Mouse (Mus musculus): ENCODE data around the gene Stmn1. TPM values are rescaled to one million over a fixed set of nuclear protein-coding genes. Genes with fewer than 3 reads are reported as not detected.

Gene Stmn1
- polyA plus RNA-seq, 1 experiment from 2014 or later = 6,954 TPM

DNA sequence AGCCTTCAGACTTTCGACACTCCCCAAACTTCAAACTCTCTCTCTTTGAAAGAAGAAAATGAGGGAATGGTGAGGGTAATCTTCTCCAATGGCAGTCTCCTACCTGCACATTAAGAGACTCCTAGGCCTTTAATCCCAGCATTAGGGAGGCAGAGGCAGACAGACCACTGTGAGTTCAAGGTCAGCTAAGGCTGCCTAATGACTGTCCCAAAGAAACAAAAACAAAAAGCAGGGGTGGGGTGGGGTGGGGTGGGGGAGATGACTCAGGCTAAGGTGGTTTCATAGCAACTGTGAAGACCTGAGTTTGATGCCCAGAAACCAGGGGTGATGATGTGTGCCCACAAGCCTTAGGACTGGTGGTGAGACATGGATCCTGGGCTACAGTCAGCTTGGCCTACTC lies 22.6 kb upstream of the Stmn1 start:
- no peaks in the 10 kb centered on the region for H3K27me3 ChIP-seq
- H3K4me1 ChIP-seq = peaks cover 36% of the 10 kb centered on the region
- H3K27ac ChIP-seq = no peak overlapping the region
- 0 out of 2 replicates have a peak overlapping the region, but pooled peaks have one; percentile 26 for H3K9ac ChIP-seq
- H3K36me3 ChIP-seq (ENCODE audit: poor library complexity, severe bottlenecking) = no peaks in the 10 kb centered on the region
- no peak overlapping the region for H3K4me2 ChIP-seq
- H3K4me3 ChIP-seq = no peak overlapping the region
- no peak for ATAC-seq
- WGBS = 73% methylated on average over 1 of the region's 1 CpGs
- no peaks in the 10 kb centered on the region for H3K9me3 ChIP-seq (replicated peaks)

DNA sequence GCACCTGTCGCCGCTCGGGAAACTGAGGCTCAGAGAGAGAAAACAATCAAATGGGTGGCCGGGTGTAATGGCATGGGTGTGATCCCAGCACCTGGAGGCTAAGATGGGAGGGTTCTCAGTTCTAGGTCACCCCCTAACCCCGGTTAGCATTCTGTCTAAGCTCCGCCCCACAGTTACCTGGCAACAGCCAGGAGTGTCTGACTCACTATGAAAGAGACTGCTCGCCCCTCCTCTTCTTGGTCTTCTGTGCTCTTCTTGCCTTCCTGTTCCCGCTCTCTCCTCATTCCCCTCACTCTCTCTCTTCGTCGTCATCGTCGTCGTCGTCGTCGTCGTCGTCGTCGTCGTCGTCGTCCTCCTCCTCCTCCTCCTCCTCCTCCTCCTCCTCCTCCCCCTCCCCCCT lies 20.2 kb upstream of the Stmn1 start:
- Histone ChIP-seq H3K4me2 (no peak overlapping the region), H3K9ac (no peak overlapping the region), H3K9me3 (replicated peaks) (no peaks in the 10 kb centered on the region), H3K4me1 (peaks cover 51% of the 10 kb centered on the region), H3K27ac (no peak overlapping the region), H3K27me3 (peaks cover 1% of the 10 kb centered on the region; the same call in 1 of the 2 replicates), H3K4me3 (no peak overlapping the region), H3K36me3 (ENCODE audit: poor library complexity, severe bottlenecking) (no peaks in the 10 kb centered on the region)
- ATAC-seq = no peak
- 43% methylated on average over 23 of the region's 23 CpGs for WGBS

DNA sequence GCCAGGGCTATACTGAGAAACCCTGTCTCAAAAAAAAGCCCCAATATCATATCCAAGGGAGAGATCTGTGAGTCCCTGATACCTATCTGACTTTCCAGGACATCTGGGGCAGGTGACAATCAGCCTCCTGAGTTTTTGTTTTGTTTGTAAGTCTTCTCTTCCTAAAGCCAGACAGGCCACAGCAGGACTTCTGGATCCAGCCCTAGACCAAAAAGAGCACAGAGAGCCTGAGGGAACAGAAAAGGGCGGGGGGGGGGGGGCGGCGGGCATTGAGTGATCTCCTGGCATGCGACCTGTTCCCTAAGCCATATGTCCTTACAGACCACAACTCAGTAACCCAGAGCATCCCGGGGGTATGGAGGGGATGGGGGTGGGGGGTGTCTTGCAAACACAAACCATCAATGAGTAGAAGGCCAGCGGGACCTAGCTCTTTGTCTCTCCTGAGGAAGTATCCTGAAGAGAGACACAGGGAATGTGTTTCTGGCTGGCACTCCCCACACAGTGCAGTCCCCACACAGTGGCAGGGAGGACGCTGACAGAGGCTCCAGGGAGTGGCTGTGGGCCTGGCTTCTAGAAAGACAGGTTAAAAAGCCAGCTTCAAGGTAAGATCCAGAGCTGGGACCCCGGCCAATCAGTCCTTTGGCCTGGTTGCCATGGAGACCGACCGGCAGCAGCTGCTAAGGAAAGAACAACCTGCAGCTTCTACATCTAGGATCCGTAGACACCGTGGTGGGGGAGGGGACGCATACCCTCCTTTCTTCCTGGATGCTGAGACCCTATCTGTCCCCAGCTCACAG lies 18.3 kb upstream of the Stmn1 start:
- Histone ChIP-seq H3K27ac (peak overlapping the region; percentile 94), H3K4me1 (peaks cover 56% of the 10 kb centered on the region), H3K27me3 (peaks cover 11% of the 10 kb centered on the region), H3K36me3 (ENCODE audit: poor library complexity, severe bottlenecking) (no peaks in the 10 kb centered on the region), H3K4me3 (no peak overlapping the region; the same call in 1 of the 2 replicates), H3K9ac (peak overlapping the region; percentile 51), H3K9me3 (replicated peaks) (no peaks in the 10 kb centered on the region), H3K4me2 (peak overlapping the region; percentile 38)
- ATAC-seq = peak; percentile 77
- 14% methylated on average over 13 of the region's 13 CpGs for whole genome bisulfite sequencing

DNA sequence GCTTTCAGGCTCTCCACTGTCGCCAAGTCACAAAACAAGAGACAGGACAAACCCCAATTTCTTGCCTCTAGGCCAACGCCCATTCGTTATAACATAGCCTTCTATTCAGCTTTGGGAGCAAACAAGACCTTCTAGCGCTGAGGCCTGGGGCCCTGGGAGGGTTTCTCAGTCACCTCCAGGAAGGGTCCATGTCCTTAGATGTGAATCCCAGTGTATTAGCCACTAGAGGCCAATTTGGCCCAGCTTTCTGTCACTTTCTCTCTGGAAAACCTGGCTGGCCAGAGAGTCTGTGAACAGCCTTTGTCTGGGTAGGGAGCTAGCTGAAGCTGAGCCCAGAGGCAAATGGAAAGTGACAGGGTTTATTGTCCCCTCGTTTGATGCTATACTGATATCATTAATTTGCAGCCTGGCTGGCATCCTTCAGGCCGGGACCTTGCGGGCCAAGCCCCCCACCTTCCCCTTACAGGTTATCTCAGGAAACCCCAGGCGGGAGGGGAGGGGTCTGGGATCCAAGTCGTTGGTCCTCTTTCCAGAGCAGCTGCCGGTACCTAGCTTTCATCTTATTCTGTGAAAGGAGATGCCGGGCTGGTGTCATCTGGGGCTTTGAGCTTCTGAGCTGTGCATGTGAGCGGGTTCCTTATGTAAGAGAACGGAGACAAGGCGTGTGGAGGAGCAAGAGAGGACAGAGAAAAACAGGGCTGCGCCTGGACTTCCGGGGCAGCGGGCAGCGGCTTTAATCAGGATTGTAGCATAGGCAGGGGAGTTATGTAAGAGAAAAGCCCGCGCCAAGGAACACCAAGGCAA lies 17.5 kb upstream of the Stmn1 start:
- Histone ChIP-seq H3K4me1 (peaks cover 56% of the 10 kb centered on the region), H3K9me3 (replicated peaks) (no peaks in the 10 kb centered on the region), H3K9ac (peak overlapping the region; percentile 51), H3K4me2 (peak overlapping the region; percentile 38), H3K27ac (peak overlapping the region; percentile 94), H3K36me3 (ENCODE audit: poor library complexity, severe bottlenecking) (no peaks in the 10 kb centered on the region), H3K27me3 (peaks cover 13% of the 10 kb centered on the region), H3K4me3 (no peak overlapping the region; the same call in 1 of the 2 replicates)
- ATAC-seq = peak; percentile 55
- 11% methylated on average over 20 of the region's 20 CpGs for WGBS

DNA sequence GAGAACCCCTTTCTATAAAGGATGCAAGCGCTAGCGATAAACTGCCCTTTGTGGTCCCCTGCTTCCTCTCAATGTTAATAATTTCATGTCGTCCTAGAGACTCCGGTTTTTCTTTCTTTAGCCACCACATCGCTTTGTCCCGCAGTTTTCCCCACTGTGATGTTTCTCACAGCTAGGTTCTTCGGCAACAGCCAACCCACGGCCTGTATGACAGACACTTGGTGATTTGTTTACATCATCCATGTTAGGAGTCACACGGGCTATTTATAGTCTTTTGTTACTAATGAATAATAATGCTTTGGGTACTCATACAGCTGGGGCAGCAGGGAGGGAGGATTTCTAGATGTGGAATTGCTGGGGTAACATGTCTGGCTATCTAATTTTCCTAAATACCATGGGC lies 16.6 kb upstream of the Stmn1 start:
- Histone ChIP-seq H3K4me3 (no peak overlapping the region), H3K4me1 (peaks cover 47% of the 10 kb centered on the region), H3K27ac (peak overlapping the region; percentile 94), H3K9ac (no peak overlapping the region), H3K9me3 (replicated peaks) (no peaks in the 10 kb centered on the region), H3K4me2 (no peak overlapping the region; the same call in 1 of the 2 replicates), H3K27me3 (peaks cover 18% of the 10 kb centered on the region), H3K36me3 (ENCODE audit: poor library complexity, severe bottlenecking) (no peaks in the 10 kb centered on the region)
- ATAC-seq = no peak
- 46% methylated on average over 9 of the region's 9 CpGs for WGBS

DNA sequence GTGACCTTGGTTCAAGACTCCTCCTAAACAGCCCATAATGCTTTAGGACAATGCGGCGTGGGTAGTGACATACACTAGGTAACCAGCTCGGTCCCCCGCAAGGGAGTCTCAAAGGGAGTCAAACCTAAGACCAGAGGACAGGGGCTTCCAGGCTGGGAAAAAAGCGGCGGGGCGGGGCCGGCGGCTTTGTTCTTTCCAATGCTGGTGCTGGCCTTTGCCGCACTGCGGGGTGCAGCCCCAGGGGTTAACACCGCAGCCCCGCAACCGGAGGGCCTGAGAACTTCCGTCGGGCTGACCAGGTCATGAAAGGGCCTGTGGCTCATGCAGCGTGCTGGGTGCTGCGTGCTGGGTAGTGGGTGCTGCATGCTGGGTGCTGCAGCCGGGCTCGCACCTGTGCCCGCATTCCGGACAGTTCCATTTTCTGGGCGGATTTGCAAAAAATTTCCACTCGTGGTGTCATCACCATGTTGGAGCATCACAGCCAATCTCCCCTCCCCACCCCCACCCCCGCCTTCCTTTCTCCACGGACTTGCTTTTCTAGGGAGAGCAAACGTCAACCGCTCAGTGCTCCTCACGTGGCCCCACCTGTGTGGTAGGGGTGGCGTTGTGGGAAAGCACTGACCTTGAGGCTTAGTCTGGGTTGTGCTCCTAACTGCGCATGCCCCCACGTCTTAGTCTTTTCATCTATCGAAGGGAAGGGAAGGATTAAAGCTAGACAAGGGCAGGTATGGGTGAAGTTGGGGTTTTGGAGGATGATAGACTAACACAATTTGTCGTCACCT lies 14.3 kb upstream of the Stmn1 start:
- no peak for ATAC-seq
- Histone ChIP-seq H3K9ac (0 out of 2 replicates have a peak overlapping the region, but pooled peaks have one; percentile 30), H3K27me3 (peaks cover 18% of the 10 kb centered on the region), H3K4me1 (peaks cover 37% of the 10 kb centered on the region), H3K9me3 (replicated peaks) (no peaks in the 10 kb centered on the region), H3K4me3 (no peak overlapping the region), H3K4me2 (peak overlapping the region; percentile 39), H3K27ac (no peak overlapping the region), H3K36me3 (ENCODE audit: poor library complexity, severe bottlenecking) (no peaks in the 10 kb centered on the region)
- 27% methylated on average over 34 of the region's 34 CpGs for WGBS

DNA sequence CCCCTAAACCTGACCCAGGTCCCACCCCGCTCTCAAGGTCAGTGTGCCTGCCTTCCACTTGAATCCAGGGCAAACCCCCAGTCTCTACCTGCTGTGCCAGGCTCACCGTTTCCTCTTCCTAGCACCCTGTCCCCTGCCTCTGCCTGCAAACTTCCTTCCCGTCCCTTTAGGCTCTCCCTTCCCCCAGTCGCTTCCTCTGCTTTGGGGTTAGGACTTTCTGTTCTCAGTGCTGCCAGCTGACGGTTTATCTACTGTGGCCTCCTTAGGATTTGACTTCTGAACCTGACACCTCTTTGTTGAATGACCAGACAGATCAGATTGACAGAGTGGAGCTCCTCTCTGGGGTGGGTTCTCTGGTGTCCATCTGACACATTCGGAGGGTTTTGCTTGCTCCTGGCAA lies 12.8 kb upstream of the Stmn1 start:
- peaks cover 22% of the 10 kb centered on the region for H3K4me1 ChIP-seq
- no peak overlapping the region for H3K4me3 ChIP-seq
- no peak overlapping the region for H3K27ac ChIP-seq
- H3K27me3 ChIP-seq = peaks cover 18% of the 10 kb centered on the region
- 55% methylated on average over 6 of the region's 6 CpGs for WGBS
- no peak overlapping the region for H3K4me2 ChIP-seq
- no peak for ATAC-seq
- H3K9ac ChIP-seq = no peak overlapping the region
- H3K9me3 ChIP-seq (replicated peaks) = no peaks in the 10 kb centered on the region
- no peaks in the 10 kb centered on the region for H3K36me3 ChIP-seq (ENCODE audit: poor library complexity, severe bottlenecking)

DNA sequence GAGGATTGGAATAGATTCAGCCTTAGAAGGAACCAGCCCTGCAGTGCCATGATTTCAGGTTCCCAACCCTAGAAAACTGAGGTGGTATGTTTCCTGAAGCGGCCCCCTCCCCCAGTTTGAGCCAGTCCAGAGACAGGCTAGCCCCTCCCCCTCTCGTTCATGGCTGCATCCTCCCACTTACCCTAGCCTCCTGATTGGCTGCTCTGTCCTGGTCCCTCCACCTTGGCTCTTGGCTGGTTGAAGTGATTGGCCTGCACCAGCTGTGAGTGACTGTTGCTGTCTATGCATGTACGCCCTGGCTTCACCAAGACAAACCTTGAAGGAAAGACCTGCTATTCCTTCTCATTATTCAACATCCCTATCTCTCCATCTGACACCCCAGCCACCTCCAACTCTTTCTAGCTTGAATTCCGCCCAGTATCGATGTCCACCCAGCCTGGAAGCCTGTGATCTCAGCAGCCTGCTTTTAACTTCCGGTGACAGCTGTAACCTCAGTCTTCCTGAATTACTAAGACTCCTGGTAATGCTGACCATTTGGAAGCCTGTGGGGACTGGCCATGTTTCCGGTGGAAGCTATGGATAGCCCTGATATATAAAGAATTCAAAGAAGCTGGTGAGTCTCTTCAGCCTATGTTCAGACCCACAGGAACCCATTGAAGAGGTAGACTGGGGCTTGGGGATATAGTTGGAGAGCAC lies 10.8 kb upstream of the Stmn1 start:
- peaks cover 5% of the 10 kb centered on the region for H3K4me1 ChIP-seq
- no peak overlapping the region for H3K4me2 ChIP-seq
- no peaks in the 10 kb centered on the region for H3K9me3 ChIP-seq (replicated peaks)
- H3K36me3 ChIP-seq (ENCODE audit: poor library complexity, severe bottlenecking) = no peaks in the 10 kb centered on the region
- H3K27ac ChIP-seq = no peak overlapping the region
- no peak overlapping the region for H3K9ac ChIP-seq
- 63% methylated on average over 7 of the region's 7 CpGs for WGBS
- H3K27me3 ChIP-seq = peaks cover 18% of the 10 kb centered on the region
- no peak overlapping the region for H3K4me3 ChIP-seq
- ATAC-seq = no peak

DNA sequence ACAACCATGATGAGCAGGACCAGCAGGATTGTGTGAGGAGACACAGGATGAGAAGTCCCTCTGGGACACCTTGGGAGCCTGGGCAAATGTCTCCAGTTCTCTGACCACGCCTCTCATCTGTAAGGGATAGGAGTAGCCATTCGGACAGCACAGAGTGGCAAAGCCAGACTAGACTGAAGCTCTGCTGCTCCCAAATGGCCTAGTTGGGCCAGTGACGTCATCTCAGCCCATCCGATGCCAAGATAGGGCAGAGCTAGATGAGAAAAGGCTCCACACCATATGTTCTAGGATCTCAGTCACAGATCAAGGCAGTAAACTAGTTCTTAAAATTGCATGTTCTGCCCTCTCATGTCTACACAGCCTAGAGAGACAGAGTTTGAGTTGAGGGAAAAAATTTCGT lies 9.3 kb upstream of the Stmn1 start:
- 80% methylated on average over 5 of the region's 5 CpGs for WGBS
- Histone ChIP-seq H3K27ac (no peak overlapping the region), H3K9ac (no peak overlapping the region), H3K4me1 (peaks cover under 1% of the 10 kb centered on the region; the same call in 1 of the 2 replicates), H3K4me3 (no peak overlapping the region), H3K36me3 (ENCODE audit: poor library complexity, severe bottlenecking) (no peaks in the 10 kb centered on the region), H3K4me2 (no peak overlapping the region), H3K27me3 (peaks cover 12% of the 10 kb centered on the region), H3K9me3 (replicated peaks) (no peaks in the 10 kb centered on the region)
- ATAC-seq = no peak

DNA sequence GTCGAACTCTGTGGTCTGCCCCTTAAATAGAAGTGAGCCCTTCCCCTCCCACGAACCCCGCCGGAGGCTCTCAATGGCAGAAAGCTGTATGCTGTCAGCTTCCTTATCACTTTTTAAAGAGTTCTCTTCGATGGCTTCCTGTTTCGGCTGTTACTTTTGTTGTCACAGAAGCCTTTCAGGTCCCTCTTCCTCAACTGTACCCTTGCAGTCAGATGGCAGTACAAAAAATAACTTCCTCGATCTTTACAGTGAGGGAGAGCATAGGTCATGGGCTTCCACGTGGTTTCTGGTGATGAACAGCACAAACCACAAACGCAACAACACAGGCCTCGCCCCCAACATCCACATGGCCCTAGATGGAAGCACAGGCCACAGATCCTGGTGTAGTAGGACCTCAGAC lies 7.8 kb upstream of the Stmn1 start:
- no peak overlapping the region for H3K27ac ChIP-seq
- no peak overlapping the region for H3K9ac ChIP-seq
- no peak overlapping the region for H3K4me2 ChIP-seq
- H3K27me3 ChIP-seq = peaks cover 5% of the 10 kb centered on the region; the same call in 1 of the 2 replicates
- 83% methylated on average over 10 of the region's 10 CpGs for WGBS
- H3K4me1 ChIP-seq = no peaks in the 10 kb centered on the region
- no peaks in the 10 kb centered on the region for H3K36me3 ChIP-seq (ENCODE audit: poor library complexity, severe bottlenecking)
- no peaks in the 10 kb centered on the region for H3K9me3 ChIP-seq (replicated peaks)
- no peak for ATAC-seq
- H3K4me3 ChIP-seq = no peak overlapping the region

DNA sequence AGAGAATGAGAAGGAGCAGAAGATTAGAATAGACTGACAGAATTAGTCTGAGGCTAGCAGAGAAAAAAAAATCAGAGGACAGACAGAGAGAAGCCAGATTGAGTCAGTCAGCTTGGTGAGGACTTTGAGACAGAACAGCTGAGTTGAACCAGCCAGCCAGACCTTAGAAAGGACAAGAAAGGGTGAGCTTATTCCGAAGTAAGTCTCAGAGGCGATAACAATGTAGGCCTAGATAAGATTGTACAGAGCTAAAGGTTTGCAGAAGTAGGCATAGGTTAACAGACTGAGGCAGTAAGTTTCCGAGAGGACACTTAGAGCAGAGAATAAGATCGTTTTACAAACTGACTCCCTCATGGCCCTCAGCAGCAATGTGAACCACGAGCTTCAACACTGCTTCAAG lies 6.9 kb upstream of the Stmn1 start:
- Histone ChIP-seq H3K27ac (no peak overlapping the region), H3K9ac (no peak overlapping the region), H3K4me3 (no peak overlapping the region), H3K4me2 (no peak overlapping the region), H3K9me3 (replicated peaks) (no peaks in the 10 kb centered on the region), H3K27me3 (peaks cover under 1% of the 10 kb centered on the region; the same call in 1 of the 2 replicates), H3K36me3 (ENCODE audit: poor library complexity, severe bottlenecking) (no peaks in the 10 kb centered on the region), H3K4me1 (peaks cover 8% of the 10 kb centered on the region)
- WGBS = 89% methylated on average over 5 of the region's 5 CpGs
- no peak for ATAC-seq
